Mouse (Mus musculus) embryo, embryonic 10 days (tissue): ENCODE data around the gene Top2b.
A peak's percentile ranks its signal among the peaks of the same experiment; 100 is the strongest.

Experiments used
- DNase-seq: peaks from one replicate; pipeline ENCODE4 v3.0.0-alpha.2; 2015; ENCODE audit warnings: low spot score

Gene Top2b

DNA sequence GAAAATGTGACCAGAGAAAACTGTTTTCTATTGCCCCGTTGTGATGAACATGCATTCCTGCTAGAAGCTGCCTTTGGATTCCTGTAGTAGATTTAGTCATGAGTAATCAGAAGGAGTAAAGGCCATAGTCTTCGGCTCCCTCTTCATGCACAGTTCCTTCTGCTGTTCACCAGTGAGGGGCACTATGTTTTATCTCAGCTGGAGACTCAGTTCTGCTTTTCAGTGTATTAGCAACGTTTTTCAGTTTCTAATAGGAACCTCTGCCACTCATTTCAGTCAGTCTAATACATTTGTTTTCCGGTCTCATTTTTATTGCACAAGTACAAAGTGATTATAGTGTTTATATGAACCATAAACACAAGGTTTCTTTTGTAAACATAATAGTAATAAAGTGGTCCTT lies 62.6 kb downstream of the Top2b start:
- no peak for DNase-seq

DNA sequence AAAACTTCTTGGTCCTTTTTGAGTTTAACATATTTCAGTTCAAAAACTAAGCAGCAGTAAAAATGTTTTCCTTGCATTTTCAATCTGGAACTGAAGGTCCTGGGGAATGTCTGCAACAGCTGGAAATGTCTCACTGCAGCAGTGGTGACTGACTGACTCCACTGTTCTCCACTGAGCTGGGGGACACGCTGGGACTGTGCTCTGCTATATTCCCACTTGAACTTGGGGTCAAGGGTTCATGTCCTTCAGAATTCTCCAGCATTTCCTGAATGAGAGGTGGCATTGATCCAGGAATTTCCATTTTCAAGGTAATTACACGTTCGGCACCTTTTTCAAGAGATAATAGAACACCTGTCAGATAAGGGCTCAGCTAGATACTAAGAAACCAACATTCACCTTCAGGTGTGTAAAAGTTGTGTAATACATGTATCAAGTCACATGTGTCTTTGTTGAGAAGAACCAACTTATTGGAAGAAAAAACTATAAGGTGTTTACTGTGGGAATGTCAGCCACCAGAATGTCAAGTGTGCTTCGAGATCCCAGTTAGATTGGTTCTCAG lies 67.0 kb downstream of the Top2b start:
- no peak for DNase-seq

DNA sequence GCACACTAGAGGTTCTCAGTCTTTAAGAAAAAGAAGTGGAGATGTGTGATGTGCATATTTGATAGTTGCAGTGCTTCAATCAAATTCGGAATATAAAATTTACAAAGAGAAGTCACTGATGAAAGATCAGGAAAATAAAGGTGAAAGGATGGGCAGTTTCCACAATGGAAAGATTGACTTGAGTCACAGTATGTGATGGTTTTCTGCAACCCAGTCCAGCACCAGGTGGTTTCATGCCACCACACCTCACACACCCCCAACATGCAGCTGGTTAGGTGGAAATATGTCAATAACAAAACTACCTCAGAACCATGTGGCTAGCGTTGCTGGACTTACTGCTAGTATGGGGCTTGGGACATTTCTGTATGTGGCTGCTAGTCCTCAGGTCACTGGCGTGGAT lies 67.6 kb downstream of the Top2b start:
- no peak for DNase-seq

DNA sequence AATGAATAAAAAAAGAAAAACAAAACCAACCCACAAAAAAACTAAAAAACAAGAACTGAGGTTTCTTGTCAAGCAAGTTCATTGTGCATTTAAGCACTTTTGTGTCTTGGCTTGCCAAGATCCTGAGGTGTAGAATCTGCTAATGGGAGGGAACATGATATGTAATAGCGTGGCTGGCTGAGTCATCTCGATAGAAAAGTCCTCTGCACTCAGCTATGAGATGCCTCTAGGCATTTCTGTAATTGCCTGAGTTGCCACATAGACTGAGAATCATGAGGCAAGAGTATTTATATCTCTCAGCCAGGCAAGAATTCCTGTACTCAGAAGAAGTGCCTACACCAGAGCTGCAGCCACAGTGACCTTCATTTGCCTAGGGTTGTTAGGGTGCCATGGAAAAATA lies 68.2 kb downstream of the Top2b start:
- no peak for DNase-seq

DNA sequence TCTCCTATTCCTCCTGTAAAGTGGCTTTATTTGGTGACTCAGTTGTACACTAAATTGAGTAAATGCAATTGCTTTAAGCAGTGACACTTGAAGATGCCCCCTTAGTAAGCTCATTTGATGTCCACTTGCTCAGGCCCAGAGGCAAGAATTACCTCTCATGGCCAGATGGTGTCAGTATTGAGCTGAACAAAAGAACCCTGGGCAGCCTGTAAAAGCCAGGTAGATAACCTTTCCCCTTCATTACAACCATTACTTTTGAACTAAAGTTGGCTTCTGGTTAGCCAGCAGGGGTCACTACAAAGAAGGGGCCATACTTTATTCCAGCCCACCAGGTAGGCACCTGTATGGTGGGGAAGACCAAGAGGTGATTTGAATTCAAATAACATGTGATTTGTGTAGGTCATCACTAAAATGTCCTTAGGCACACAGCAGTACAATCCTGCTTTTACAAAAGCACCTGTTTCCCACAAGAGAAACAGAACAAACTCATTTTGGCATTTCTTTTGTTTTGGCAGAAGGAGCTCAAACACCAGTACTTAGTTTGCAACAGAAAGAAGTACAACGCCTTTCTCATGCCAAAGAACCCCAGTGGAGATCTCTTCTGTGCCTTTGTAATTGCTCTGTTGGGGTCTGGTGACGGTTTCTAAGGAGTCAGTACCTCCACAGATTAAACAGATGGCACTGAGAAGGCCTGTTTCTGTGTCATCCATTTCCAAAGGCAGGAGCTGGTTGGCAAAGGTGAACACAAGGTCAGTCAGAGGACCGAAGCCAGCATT lies 69.6 kb downstream of the Top2b start:
- DNase-seq, result peak; percentile 66

DNA sequence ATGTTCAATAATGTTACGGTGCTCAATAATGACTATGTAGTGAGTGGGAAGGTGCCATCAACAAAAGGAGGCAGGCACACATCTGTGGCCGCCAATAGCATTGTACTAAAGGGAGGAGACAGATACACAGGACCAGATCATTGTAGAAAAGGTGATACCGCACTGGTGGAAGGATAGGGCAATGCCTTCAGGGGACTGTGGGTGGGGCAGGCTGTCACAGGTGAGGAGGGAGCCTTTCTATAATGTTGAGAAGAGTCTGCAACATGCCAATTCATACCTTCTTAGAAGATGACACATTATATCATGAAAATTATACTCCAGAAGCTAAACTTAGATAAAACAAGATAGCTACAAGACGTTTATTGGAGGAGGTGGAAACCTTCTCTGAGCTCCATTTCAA lies 72.4 kb downstream of the Top2b start:
- DNase-seq, result no peak

DNA sequence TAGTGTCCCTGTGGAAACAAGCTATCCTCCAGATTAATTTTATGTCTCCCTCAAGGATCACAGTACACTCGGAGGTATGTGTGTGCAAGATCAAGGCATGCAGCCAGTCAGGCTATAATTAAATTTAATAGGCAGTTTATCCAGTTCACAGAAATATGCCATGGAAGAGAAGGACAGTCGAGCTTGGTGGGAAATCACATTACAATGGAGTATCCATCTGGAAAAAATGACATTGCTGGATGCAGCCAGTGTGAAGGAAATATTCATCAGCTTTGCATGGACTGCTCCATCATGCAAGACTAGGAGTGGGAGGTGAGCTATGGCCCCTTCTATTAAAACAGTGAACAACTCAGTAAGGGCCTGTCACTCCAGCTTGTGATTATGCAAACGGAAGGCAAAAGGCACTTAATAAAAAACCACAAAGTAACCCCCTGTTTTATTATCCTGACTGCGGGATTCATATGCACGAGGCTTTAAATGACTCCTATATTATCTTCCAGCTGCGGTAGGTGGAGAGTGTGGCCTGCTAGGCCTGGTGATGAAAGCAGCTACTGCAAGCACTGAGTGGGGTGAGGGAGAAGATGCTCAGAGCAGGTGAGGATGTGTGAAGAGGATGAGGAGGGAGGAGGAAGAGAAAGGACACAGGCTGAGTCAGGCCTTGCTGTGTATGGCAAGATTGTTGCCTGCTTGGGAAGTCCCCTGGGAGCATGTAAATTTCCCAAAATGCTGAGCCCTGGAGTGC lies 74.6 kb downstream of the Top2b start:
- no peak for DNase-seq

DNA sequence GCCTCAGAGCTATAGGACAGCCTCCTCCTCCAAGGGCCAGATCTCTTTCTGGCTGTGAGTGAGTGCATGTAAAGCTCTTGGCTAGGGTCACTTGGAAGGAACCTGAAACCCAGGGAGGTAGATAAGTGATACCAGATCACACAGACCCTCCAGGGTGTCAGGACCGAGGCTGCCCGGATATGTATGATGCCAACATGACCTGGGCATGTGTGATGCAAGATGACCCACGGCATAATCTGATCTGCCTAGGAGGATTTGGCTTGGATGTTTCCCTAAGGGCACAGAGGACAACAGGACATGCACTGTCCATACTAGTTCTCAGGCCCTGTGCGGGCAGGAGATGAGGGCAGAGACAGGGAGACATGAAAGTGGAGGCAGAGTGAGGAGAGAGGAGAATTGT lies 79.9 kb downstream of the Top2b start:
- no peak for DNase-seq

DNA sequence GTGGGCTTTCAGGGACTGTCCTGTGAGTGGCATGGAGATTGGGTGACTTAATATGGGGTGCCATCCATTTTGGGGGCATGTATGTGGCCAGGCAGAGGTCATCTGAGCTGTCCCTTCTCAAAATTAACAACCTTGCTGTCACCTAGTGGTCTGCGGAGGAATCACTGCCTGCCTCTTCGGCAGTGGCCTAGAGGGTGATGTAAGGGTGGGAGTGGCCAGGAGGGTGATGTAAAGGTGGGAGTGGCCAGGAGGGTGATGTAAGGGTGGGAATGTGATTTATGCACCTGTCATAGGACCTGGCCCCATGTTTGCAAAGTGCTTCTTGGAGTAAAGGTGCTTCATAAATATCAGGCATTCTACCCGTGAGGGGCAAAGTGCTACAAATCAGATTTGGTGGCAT lies 82.6 kb downstream of the Top2b start:
- peak; percentile 70 for DNase-seq

DNA sequence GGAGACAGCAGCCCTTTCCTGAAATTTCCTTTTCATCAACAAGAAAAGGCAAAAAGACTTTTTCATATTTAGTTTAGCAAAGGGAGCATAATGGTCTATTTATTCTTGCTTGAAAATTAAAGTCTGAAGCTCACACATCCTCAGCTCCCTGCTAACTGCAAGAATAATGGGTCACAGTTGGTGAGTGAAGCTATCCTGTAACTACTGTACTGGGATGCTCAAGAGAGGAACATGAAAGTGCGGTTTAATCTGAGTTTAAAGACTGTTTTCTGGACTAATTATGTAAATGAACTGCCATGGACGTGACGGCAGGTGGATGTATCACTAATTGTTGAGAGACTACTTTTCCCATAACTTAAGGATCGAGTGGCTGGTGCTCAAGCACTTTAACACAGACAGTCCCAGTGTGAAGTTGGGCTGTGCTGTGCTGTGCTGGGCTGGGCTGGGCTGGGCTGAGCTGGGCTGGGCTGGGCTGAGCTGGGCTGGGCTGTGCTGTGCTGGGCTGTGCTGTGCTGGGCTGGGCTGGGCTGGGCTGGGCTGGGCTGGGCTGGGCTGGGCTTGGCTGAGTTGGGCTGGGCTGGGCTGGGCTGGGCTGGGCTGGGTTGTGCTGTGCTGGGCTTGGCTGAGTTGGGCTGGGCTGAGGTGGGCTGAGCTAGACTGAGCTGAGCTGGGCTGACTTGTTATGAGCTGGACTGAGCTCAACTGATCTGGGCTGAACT lies 83.4 kb downstream of the Top2b start:
- DNase-seq, result peak; percentile 69

DNA sequence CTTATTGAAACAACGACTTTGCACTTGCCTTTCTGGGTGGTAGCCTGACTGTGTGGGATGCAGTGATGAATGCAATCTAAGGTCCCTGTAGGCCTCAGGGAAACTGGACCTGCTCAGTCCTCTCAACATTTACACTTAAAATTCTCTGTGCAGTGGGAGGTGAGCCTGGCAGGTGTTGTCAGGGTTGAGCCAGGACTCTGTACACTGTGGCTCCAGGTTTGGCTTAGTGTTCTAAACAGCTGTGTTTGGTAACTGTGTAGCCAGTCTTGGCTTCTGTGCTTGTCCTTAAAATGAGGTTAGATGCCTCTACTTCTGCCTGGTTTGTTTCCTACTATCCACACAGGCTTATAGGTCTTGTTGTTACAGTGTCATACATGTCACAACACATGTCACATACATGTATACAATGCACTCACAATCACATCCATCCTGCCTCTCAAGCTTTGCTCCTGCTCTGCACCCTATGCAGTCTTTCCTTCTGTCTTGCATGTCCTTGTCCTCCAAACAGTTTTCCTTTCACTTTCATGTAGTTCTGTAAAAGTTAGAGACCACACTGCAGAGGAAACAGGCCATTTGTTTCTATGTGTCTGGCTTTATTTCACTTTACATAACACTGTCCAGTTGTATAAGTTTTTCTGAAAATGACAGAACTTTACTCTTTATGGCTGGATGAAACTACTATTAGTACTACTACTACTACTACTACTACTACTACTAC lies 113.8 kb downstream of the Top2b start:
- DNase-seq, result no peak

DNA sequence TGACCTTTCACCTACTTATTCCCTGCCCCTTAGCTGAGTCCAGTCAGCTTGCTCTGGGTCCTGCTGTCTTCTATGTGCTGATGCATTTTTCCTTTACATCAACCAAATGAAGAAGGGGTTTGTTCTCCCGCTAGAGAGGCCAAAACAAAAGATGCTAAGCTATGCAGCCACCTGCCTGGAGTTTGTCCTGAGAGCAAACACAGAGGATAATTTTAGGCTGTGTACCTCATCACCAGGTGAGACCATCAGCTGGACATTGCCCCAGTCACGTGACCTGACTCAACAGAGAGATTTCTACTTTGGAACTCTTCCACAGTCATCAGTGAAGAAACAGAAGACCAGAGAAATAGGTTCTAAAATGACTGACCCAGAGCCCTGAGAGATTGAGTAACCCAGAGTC lies 114.5 kb downstream of the Top2b start:
- no peak for DNase-seq

DNA sequence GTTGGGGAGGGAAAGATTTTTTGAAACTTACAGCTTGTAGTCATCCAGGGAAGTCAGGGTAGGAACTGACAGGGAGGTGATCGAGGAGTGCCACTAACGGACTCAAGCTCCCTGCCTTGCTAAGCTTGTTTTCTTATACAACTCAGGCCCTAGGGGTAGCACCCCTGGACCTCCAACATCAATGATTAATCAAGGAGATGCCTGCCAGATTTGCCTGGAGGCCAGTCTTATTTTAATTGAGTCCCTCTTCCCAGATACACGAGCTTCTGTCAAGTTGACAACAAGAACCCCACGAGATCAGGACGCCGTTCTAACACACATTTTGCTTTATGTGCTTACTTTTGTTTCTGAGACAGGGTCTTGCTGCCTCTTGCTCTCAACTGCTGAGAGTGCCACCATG lies 115.6 kb downstream of the Top2b start:
- no peak for DNase-seq

DNA sequence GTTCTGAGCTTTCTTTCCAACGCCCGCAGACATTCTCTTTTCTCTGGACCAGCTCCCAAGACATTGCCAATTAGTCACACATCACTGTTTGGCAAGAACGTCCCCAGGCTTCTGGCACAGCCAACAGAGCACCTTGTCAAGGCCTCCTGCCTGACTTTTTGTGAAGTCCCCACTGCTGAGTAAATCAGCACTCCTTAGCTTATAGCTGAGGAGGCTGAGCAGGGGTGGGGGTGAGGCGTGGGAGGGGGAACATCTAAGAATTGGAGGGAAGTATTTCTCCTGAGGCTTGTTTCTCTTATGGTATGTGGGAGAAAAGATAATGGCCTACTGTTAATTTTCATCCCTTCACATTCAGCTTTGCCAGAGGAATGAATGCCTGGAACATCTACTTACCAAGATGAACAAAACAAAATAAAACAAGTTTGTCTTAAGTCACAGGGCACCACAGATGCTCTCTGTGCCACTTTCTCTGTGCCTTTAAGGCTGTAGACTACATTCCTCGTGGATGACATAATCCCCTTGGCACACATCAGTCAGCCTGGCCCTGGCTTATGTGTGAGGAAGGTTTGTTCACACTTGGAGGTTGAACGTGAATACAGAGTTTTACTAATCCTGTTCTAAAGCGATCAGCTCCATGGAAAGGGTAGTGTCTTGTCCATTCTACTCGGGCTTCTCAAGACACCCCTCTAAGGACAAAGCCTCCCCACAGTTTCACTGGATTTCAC lies 118.8 kb downstream of the Top2b start:
- DNase-seq, result peak; percentile 16
